Mouse (Mus musculus): ENCODE data around the gene Prkca. TPM values are rescaled to one million over a fixed set of nuclear protein-coding genes. Genes with fewer than 3 reads are reported as not detected.

The Prkca gene
- polyA plus RNA-seq, 1 experiment from 2014 or later: 7.6 TPM

DNA sequence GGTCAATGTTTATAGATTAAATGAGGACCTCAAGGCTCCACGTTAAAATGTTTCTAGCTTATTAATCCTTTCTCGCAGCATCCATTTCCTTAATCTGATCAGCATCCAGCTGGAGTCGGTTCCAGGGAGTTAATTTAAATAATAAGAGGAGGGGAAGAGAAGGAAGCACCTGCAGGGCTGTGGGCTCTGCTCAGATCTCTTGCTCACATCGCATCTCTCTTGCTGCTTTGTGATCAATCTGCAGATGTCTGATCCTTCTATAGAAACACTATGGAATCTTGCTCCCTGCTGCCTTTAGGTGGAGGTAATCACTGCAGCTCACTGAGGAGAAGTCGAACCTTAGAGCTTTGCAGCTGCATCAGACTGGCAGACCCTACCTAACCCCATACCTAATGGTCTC is 58.7 kb downstream of the Prkca start:
- no peak overlapping the region for H3K27ac ChIP-seq (replicated peaks)
- whole genome bisulfite sequencing: 35% methylated on average over 5 of the region's 5 CpGs
- ATAC-seq (ENCODE audit: low read depth): no peak

DNA sequence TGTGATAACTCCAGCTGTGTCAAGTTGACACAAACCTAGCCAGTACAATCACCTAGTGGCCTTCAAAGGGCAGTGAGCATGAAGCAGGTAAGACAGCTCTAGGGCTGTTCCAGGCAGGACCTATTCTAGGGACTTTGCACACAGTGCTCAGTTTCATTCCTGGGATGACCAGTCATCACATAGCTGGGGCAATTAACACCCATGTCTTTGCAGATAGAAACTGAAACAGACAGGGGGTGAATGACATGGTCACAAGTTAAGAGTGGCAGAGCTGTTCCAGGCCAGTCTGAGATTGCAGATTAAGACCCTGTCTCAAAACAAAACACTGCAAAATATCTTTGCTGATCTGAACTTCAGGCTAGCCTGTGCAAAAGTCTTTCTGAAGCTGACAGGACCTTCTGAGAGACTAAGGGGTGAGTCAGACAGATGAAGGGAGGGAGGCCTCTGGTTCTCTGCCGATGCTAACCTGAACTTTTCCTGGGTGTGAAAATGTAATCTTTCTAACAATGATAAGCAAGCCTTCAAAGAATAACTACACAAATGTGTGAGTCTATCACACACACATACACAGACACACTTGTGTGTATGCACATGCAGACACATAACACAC is 60.8 kb downstream of the Prkca start:
- Histone ChIP-seq H3K27ac (replicated peaks) (no peak overlapping the region), H3K4me1 (replicated peaks) (peaks cover 20% of the 10 kb centered on the region), H3K27me3 (no peaks in the 10 kb centered on the region), H3K9me3 (no peaks in the 10 kb centered on the region), H3K36me3 (no peaks in the 10 kb centered on the region), H3K4me3 (no peak overlapping the region), H3K9ac (no peak overlapping the region), H3K4me2 (no peak overlapping the region)
- ATAC-seq (ENCODE audit: low read depth): no peak
- 89% methylated on average over 1 of the region's 1 CpGs for WGBS

More for the DNA sequence above, 58.7 kb downstream of the Prkca start:
- Histone ChIP-seq H3K9me3 (no peaks in the 10 kb centered on the region), H3K9ac (no peak overlapping the region), H3K4me2 (no peak overlapping the region), H3K4me3 (no peak overlapping the region), H3K4me1 (replicated peaks) (peaks cover 15% of the 10 kb centered on the region), H3K36me3 (no peaks in the 10 kb centered on the region), H3K27me3 (no peaks in the 10 kb centered on the region)

DNA sequence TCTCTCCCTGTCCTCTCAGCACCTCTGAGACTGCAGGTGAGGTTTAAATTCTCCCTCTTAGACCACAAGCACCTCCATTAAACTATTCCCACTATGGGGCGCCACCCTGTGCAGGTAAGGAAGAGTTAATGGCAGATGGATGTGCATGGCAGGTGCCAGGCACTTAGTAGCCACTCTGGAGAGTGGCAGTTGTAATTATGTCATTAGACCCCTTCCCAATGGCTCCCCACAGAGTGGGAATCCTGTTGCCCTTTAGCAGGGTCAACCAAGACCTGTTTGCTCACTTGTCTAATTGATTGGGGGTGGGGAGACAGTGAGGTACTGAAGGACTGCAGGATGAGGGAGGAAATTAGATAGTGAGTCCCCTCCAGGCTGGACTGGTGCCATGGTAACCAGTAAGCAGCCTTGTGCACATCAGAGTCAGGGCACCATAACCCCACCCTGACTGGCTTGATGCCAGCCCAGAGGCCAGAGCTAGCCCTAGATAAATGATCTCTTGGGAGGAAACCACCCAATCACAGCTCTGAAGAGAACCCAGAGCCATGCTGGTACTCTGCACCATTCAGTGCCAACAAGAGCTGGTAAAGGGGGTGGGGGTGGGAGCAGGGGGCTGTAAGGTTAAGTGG is 63.9 kb downstream of the Prkca start:
- Histone ChIP-seq H3K4me3 (no peak overlapping the region), H3K4me1 (replicated peaks) (peaks cover 22% of the 10 kb centered on the region), H3K27ac (replicated peaks) (0 out of 2 replicates have a peak overlapping the region, but pooled peaks have one; percentile 1), H3K9ac (no peak overlapping the region), H3K4me2 (no peak overlapping the region), H3K36me3 (no peaks in the 10 kb centered on the region), H3K9me3 (no peaks in the 10 kb centered on the region), H3K27me3 (no peaks in the 10 kb centered on the region)
- peak; percentile 75 for ATAC-seq (ENCODE audit: low read depth)
- WGBS: 75% methylated on average over 1 of the region's 1 CpGs

DNA sequence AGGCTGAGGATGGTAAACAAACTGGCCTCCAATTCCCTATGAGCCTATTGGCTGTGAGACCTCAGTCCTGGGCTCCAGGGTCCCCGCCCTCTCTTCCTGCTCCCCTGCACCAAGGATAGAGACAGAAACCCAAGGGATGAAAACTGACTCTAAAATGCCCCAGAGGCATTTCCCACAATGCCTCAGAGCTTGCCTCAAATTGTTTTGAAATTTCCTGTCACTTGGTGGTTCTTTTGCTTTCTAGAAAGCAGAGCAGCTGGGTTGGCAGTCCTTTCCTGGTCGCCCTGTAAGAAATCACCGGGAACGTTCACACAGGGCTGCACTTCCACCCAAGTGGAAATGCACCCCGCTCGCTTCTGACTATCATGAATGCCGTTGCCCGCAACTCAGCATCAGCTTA is 66.6 kb downstream of the Prkca start:
- Histone ChIP-seq H3K36me3 (no peaks in the 10 kb centered on the region), H3K27me3 (no peaks in the 10 kb centered on the region), H3K4me2 (no peak overlapping the region), H3K4me1 (replicated peaks) (peaks cover 18% of the 10 kb centered on the region), H3K27ac (replicated peaks) (no peak overlapping the region), H3K9ac (no peak overlapping the region), H3K4me3 (no peak overlapping the region), H3K9me3 (no peaks in the 10 kb centered on the region)
- WGBS: 84% methylated on average over 8 of the region's 8 CpGs
- ATAC-seq (ENCODE audit: low read depth): no peak

DNA sequence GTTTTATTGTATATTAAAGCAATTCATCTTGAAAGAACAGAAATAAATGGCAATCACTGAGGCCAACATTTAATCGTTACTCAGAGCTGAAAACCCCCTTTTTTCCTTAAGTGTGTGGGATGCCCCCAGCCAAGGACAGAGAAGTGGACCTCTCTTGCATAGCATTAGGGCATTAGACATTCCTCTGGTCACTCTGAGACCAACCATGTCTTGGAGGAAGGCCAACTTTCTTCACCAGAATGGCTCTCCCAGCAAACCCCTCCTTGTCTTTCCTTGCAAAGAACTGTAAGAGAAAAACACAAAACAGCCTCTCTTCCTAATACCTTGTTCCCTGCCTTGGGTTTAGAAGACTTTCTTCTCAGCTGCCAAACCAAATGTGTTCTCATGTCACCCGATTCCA is 67.6 kb downstream of the Prkca start:
- Histone ChIP-seq H3K36me3 (no peaks in the 10 kb centered on the region), H3K9ac (no peak overlapping the region), H3K9me3 (no peaks in the 10 kb centered on the region), H3K4me3 (no peak overlapping the region), H3K27me3 (no peaks in the 10 kb centered on the region), H3K4me2 (no peak overlapping the region), H3K4me1 (replicated peaks) (peaks cover 18% of the 10 kb centered on the region), H3K27ac (replicated peaks) (no peak overlapping the region)
- 77% methylated on average over 2 of the region's 2 CpGs for WGBS
- no peak for ATAC-seq (ENCODE audit: low read depth)

DNA sequence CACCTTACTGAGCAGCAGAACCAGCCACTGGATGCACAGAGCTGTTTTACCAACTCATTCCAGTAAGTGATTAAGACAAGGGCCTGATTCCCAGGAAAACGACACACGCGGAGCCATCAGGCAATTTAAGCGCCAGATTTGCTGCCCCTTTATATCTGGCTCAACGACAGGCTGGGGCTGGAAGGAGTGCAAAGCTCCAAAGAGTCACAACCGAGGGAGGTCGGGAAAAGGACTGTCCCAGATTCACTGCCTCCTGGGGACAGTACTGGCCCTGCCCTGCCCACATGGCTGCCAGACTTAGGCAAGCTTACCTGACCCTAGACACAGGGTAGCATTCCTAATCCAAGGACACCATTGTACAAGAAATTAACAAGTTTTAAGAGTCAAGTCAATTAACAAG is 69.7 kb downstream of the Prkca start:
- Histone ChIP-seq H3K36me3 (no peaks in the 10 kb centered on the region), H3K4me2 (no peak overlapping the region), H3K9ac (no peak overlapping the region), H3K4me3 (no peak overlapping the region), H3K4me1 (replicated peaks) (peaks cover 22% of the 10 kb centered on the region), H3K27me3 (no peaks in the 10 kb centered on the region), H3K27ac (replicated peaks) (no peak overlapping the region), H3K9me3 (no peaks in the 10 kb centered on the region)
- WGBS: 32% methylated on average over 7 of the region's 7 CpGs
- ATAC-seq (ENCODE audit: low read depth): no peak

DNA sequence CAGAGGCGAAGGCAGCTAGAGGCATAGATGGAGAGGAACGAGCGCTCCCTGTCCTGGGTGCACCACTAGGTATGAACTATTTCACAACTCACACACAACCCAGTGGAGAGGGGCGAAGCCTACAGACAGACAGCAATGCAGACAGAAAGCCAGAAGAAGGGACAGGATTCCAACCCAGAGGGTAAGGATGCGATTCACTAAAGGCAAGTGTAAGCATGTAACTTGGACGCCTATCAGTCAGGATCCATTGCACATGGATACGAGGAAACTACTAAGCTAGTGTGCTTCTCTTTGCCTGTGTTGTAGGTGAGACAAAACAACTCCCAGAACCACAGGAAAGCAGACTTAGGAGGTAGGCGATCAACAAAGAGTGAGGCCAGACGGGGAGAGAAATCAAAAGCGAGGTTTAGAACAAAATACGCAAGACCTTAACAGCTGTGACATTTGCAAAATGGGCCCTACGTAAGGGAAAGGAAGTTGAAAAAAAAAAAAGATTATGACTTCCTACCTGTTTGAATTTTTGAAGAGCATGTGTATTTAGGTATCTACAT is 70.2 kb downstream of the Prkca start:
- H3K27ac ChIP-seq (replicated peaks): no peak overlapping the region
- no peak overlapping the region for H3K9ac ChIP-seq
- H3K9me3 ChIP-seq: no peaks in the 10 kb centered on the region
- WGBS: 96% methylated on average over 12 of the region's 12 CpGs
- H3K27me3 ChIP-seq: no peaks in the 10 kb centered on the region
- ATAC-seq (ENCODE audit: low read depth): no peak
- H3K4me2 ChIP-seq: no peak overlapping the region
- peaks cover 27% of the 10 kb centered on the region for H3K4me1 ChIP-seq (replicated peaks)
- no peaks in the 10 kb centered on the region for H3K36me3 ChIP-seq
- no peak overlapping the region for H3K4me3 ChIP-seq

DNA sequence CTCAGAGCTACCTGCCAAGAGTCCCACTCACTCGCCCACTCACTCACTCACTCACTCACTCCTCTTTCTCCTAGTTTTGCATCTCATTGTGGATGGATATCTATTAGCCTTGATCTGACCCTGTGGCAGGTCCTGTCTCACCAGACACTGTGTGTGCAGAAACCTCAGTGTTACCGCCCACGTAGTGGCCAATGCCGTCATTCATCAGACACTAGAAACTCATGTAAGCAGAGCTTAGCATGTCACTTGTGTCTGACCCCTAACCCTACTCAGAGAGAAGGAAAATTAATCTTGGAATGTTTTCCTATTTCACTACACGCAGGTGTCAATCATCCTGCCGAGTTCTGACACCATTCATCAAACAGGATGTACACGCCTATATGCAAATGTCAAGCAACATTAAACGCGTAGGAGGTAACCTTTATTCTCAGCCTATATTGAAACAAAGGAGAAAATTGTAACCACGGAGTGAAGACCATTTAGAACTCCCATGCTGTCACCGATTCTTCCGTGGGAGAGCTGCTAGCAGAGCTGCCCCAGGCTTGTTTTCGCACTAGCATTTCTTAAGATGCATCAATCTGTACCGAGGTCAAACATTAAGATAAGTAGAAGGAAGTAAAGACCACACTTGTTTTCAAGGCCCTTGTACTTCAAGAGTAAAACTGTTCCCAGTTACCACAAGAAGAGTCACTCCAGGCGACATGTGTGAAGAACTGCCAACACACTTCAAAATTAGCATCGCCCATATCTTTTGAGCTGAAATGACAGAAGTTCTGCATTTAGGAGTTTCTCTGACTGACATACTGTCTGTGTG is 70.9 kb downstream of the Prkca start:
- ATAC-seq (ENCODE audit: low read depth): no peak
- Histone ChIP-seq H3K9me3 (no peaks in the 10 kb centered on the region), H3K36me3 (no peaks in the 10 kb centered on the region), H3K4me2 (no peak overlapping the region), H3K27me3 (no peaks in the 10 kb centered on the region), H3K4me1 (replicated peaks) (peaks cover 34% of the 10 kb centered on the region), H3K9ac (no peak overlapping the region), H3K27ac (replicated peaks) (no peak overlapping the region), H3K4me3 (no peak overlapping the region)
- 83% methylated on average over 16 of the region's 16 CpGs for WGBS

DNA sequence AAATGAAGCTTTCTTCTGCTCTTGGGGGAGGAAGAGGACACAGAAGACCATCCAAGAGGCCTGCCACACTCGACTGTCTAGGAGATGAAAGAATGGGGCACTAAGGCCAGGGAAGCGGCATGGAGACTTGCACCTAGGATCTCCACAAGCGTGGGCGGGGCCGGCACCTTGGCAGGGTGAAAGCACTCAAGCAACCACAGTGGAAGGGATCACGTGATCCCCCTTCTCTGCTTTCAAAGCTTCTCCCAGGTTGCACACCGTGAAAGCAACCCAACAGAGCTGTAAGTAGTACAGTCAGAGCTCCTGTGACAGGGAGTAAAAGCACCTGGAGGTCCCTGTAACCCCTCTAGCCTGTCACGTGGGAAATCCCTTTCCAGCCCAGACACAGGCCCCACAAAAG is 72.4 kb downstream of the Prkca start:
- Histone ChIP-seq H3K9ac (no peak overlapping the region), H3K4me1 (replicated peaks) (peaks cover 38% of the 10 kb centered on the region), H3K27me3 (no peaks in the 10 kb centered on the region), H3K9me3 (no peaks in the 10 kb centered on the region), H3K36me3 (no peaks in the 10 kb centered on the region), H3K4me2 (no peak overlapping the region), H3K27ac (replicated peaks) (no peak overlapping the region), H3K4me3 (no peak overlapping the region)
- no peak for ATAC-seq (ENCODE audit: low read depth)
- 62% methylated on average over 8 of the region's 8 CpGs for WGBS

DNA sequence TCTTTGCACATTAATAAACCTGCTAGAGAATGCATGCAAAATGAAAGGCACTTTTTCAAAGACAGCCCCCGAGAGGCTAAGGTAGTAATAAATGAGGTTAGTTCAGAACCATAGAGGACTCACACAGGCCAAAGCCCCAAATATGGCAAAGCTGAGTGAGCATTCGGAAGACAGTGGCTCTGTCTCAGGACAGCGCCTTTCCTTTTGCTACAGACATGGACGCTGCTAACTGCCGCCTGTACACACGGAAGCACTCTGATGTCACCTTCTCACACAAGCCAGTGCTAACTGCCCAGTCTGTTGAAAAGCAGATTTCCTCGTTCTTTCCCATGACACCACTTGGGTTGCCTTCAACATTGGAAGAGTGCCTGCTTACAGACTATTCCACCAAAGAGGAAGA is 74.2 kb downstream of the Prkca start:
- H3K36me3 ChIP-seq: no peaks in the 10 kb centered on the region
- H3K27me3 ChIP-seq: no peaks in the 10 kb centered on the region
- WGBS: 28% methylated on average over 7 of the region's 7 CpGs
- no peak for ATAC-seq (ENCODE audit: low read depth)
- peaks cover 38% of the 10 kb centered on the region for H3K4me1 ChIP-seq (replicated peaks)
- no peaks in the 10 kb centered on the region for H3K9me3 ChIP-seq
- H3K4me3 ChIP-seq: no peak overlapping the region
- H3K9ac ChIP-seq: peak overlapping the region; percentile 53
- H3K4me2 ChIP-seq: 0 out of 2 replicates have a peak overlapping the region, but pooled peaks have one; percentile 5
- peak overlapping the region; percentile 69 for H3K27ac ChIP-seq (replicated peaks)

DNA sequence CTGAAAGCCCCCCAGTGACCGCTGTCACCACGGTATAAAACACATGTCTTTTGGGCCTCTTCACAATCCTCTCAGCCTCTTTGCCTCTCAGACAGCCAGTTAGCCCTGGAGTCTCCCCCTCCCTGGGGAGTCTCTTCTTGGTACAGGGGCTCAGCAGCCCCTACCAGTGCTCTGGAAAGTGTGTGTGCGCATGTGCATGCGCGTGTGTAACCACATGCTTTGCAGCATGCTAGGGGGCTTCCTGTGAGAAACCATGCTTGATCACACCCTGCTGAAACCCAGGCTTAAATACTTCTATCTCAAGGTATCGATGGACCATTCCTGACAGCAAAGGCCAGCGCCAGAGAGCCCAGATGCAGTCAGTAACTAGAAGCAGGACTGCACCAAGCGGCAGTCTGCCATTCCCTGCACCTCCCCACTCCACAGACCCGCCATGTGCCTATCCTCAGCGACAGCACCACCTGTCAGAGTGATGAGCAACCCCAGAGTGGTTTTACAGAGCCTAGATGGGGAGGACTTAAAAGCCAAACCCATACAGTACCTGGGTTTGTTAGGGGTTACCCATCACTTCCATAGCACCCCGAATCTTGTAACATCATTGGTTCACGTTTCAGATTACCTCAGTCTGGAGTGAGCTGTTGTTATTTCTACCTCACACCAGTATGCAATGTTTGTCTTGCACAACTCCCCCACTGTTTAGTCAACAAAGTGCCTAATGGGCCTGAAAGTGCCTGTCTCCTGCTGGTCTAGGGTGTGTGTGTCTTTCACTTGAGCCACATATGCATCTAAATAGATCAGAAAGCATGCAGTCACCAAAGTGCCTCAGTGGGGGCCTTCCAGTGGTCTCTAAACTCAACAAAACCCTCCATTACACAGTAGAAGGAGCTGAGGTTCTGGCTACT is 75.1 kb downstream of the Prkca start:
- H3K27me3 ChIP-seq: no peaks in the 10 kb centered on the region
- H3K4me2 ChIP-seq: 0 out of 2 replicates have a peak overlapping the region, but pooled peaks have one; percentile 5
- WGBS: 45% methylated on average over 12 of the region's 12 CpGs
- peak; percentile 49; the same call in 1 of the 2 replicates for ATAC-seq (ENCODE audit: low read depth)
- no peaks in the 10 kb centered on the region for H3K36me3 ChIP-seq
- H3K4me1 ChIP-seq (replicated peaks): peaks cover 38% of the 10 kb centered on the region
- peak overlapping the region; percentile 69 for H3K27ac ChIP-seq (replicated peaks)
- no peak overlapping the region for H3K4me3 ChIP-seq
- no peaks in the 10 kb centered on the region for H3K9me3 ChIP-seq
- H3K9ac ChIP-seq: 0 out of 2 replicates have a peak overlapping the region, but pooled peaks have one; percentile 53
